Mouse (Mus musculus) stomach, postnatal 0 days (tissue): ENCODE measurements at regions not wholly inside any gene's neighbourhood (a gene's known extent, or its start where the extent isn't known, plus 50 kb on each side); places are given as distances from the start of the nearest gene placed in this dataset.

Source experiments
- CTCF ChIP-seq: IDR thresholded peaks from 2 replicates; pipeline ENCODE4 v1.5.1; 2016; ENCODE audit warnings: antibody characterized with exemption, low read depth, mild to moderate bottlenecking, moderate library complexity
- EP300 ChIP-seq: optimal IDR thresholded peaks from 2 replicates; pipeline ENCODE3; 2016; ENCODE audit warnings: antibody characterized with exemption

- TF ChIP-seq CTCF (no peak), EP300 (no peak)
These were observed 228.7 kb upstream of the Kazn start for GRCm38 (mm10) chr4:142467920-142468319.
